Mouse (Mus musculus) erythroblast, embryonic 14.5 days (primary cell): ENCODE measurements around the gene Ces4a.

Experiments
- GATA1 ChIP-seq: IDR thresholded peaks from 2 replicates; pipeline ENCODE4 v1.6.1; 2012; ENCODE audit warnings: low read length, inconsistent platforms, mixed read lengths
- TAL1 ChIP-seq: IDR thresholded peaks from 3 replicates; pipeline ENCODE4 v1.6.1; 2012; ENCODE audit warnings: low read length, inconsistent platforms, mixed read lengths

GRCm38 (mm10) chr8:105186467-105187005 lies 54.9 kb downstream of the Ces4a start:
- no peak for TF ChIP-seq GATA1
- TF ChIP-seq TAL1, result no peak
